Mouse (Mus musculus): ENCODE results near the gene Olfr1474. TPM values are rescaled to one million over a fixed set of nuclear protein-coding genes. Genes with fewer than 3 reads are reported as not detected.
"Not testable (repeated sequence)": the region's sequence is repeated elsewhere in the genome, so short reads cannot be mapped to it uniquely, and the experiment has no call there.

Olfr1474 gene
- not detected in 2 replicates for polyA plus RNA-seq (2014; fragmentation: Nextera tagmentation; extraction: Ambion mirVana)

DNA sequence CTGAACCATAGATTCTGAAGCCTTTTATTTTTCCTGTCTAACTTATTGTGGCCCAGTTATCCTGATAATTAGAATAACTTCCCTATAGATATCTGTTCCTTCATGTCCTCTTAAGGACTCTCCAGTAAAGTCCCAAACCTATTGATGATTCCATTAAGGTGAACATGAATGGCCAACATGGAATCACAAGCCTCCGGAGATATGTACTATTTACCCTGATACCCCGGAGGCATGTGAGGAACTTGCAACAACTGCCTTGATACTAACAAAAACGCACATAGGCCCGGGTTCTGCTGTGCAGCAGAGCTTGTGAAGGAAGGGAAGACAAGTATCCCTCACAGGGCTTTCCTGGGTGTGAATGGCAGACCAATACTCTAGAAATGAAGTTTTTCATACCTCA lies at the start of gene Olfr1474:
TSS of gene Olfr1474 (plus strand) at position 301 of the 400 bp plus-strand sequence.
- H3K36me3 ChIP-seq (ENCODE audit: control insufficient read depth, insufficient read depth, low read length); ATAC-seq (ENCODE audit: low FRiP score, low TSS enrichment): not testable (repeated sequence)
- 83% methylated on average over 4 of the region's 4 CpGs for WGBS

DNA sequence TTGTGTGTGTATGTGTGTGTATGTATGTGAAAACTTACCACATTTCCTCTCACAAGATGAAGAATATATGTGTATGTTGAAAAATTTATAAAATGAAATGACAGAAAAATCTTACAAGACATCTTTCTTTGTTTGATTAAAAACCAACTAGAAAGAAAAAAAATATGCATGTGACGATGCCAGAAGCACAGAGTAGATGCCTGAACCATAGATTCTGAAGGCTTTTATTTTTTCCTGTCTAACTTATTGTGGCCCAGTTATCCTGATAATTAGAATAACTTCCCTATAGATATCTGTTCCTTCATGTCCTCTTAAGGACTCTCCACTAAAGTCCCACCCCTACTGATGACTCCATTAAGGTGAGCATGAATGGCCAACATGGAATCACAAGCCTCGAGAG lies 26.3 kb upstream of the Olfr1474 start, which contains the start of gene Olfr1471:
TSS of gene Olfr1471 (plus strand) at position 301 of the 400 bp plus-strand sequence.
- H3K4me2 ChIP-seq (replicated peaks; ENCODE audit: low read depth, low read length); ATAC-seq (ENCODE audit: low FRiP score, low TSS enrichment); H3K36me3 ChIP-seq (ENCODE audit: control insufficient read depth, insufficient read depth, low read length); H3K27ac ChIP-seq (ENCODE audit: low read depth, low read length); H3K9ac ChIP-seq (ENCODE audit: low read depth, low read length); H3K4me3 ChIP-seq (ENCODE audit: low read length); H3K4me1 ChIP-seq (ENCODE audit: control insufficient read depth, insufficient read depth, low read length); H3K9me3 ChIP-seq (ENCODE audit: control insufficient read depth, low read length); H3K27me3 ChIP-seq (ENCODE audit: control insufficient read depth, insufficient read depth, low read length): not testable (repeated sequence)
- 69% methylated on average over 2 of the region's 2 CpGs for WGBS

More for the DNA sequence above, at the start of gene Olfr1474:
- H3K27me3 ChIP-seq (ENCODE audit: control insufficient read depth, insufficient read depth, low read length); H3K27ac ChIP-seq (ENCODE audit: low read depth, low read length); H3K9ac ChIP-seq (ENCODE audit: low read depth, low read length); H3K4me1 ChIP-seq (ENCODE audit: control insufficient read depth, insufficient read depth, low read length); H3K9me3 ChIP-seq (ENCODE audit: control insufficient read depth, low read length); H3K4me3 ChIP-seq (ENCODE audit: low read length); H3K4me2 ChIP-seq (replicated peaks; ENCODE audit: low read depth, low read length): not testable (repeated sequence)

DNA sequence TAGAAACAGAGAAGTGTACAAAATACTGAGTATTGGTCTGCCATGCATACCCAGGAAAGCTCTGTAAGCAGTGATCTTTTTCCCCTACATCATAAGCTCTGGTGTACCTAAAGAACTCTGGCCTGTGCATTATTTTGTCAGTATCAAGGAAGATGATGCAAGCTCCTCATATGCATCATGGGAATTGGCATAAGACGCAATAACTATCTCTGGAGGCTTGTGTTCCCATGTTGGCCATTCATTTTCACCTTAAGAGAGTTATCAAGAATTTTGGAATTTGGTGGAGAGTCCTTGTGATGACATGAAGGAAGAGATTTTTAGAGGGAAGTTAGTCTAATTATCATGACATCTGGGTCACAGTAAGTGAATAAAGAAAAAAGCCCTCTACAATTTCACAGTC lies 13.4 kb upstream of the Olfr1474 start, which contains the start of gene Olfr1472:
TSS of gene Olfr1472 (minus strand) at position 101 of the 400 bp plus-strand sequence.
- Histone ChIP-seq H3K4me2 (replicated peaks; ENCODE audit: low read depth, low read length) (no peak within 1 kb of the TSS), H3K27me3 (ENCODE audit: control insufficient read depth, insufficient read depth, low read length) (no peaks in the 10 kb centered on the region), H3K9me3 (ENCODE audit: control insufficient read depth, low read length) (no peaks in the 10 kb centered on the region), H3K27ac (ENCODE audit: low read depth, low read length) (no peak within 1 kb of the TSS), H3K36me3 (ENCODE audit: control insufficient read depth, insufficient read depth, low read length) (no peaks in the 10 kb centered on the region), H3K9ac (ENCODE audit: low read depth, low read length) (no peak within 1 kb of the TSS), H3K4me3 (ENCODE audit: low read length) (no peak within 1 kb of the TSS), H3K4me1 (ENCODE audit: control insufficient read depth, insufficient read depth, low read length) (no peaks in the 10 kb centered on the region)
- WGBS = 71% methylated on average over 1 of the region's 1 CpGs
- no peak for ATAC-seq (ENCODE audit: low FRiP score, low TSS enrichment)

DNA sequence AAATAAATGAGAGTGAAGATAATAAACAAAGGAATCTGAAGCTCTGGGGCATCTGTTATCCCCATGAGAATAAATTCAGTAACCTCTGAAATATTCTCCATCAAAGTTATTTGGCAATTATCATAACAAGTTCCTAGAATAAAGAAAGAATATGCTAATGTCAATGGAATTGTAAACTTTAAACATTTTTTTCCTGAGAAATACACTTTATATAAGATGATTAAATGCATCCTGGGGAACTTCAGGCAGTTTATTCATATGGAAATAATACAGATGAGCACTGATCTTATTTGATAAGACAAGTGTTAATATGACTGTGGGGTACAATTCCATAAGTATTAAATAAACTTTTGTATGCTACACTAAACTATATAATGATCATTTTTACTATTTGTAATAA lies 10.7 kb downstream of the Olfr1474 start, which contains the start of gene Olfr1475:
TSS of gene Olfr1475 (minus strand) at position 101 of the 400 bp plus-strand sequence.
- Histone ChIP-seq H3K4me3 (ENCODE audit: low read length) (no peak within 1 kb of the TSS), H3K36me3 (ENCODE audit: control insufficient read depth, insufficient read depth, low read length) (no peaks in the 10 kb centered on the region), H3K27ac (ENCODE audit: low read depth, low read length) (no peak within 1 kb of the TSS), H3K4me1 (ENCODE audit: control insufficient read depth, insufficient read depth, low read length) (no peaks in the 10 kb centered on the region), H3K9me3 (ENCODE audit: control insufficient read depth, low read length) (no peaks in the 10 kb centered on the region), H3K9ac (ENCODE audit: low read depth, low read length) (no peak within 1 kb of the TSS), H3K4me2 (replicated peaks; ENCODE audit: low read depth, low read length) (no peak within 1 kb of the TSS), H3K27me3 (ENCODE audit: control insufficient read depth, insufficient read depth, low read length) (no peaks in the 10 kb centered on the region)
- no peak for ATAC-seq (ENCODE audit: low FRiP score, low TSS enrichment)

DNA sequence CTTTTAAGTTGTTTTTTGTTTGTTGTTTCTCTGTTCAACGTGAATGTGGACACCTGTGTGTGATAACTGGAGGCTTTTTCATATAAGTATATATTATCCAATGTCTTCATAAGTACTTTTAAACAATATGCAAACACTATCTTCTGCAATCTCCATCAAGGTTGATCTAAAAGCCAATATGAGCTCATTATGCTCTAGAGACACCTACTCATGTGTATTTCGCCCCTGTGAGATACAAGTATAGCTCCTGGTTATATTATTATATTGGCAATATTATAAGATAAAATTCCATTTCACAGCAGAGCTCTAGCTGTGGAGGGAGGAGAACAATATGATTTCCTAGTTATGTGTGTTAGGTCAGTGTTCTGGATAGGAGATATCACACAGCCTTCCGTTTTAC lies 30.9 kb downstream of the Olfr1474 start, which contains the start of gene Olfr1477:
TSS of gene Olfr1477 (plus strand) at position 301 of the 400 bp plus-strand sequence.
- Histone ChIP-seq H3K4me1 (ENCODE audit: control insufficient read depth, insufficient read depth, low read length) (no peaks in the 10 kb centered on the region), H3K9ac (ENCODE audit: low read depth, low read length) (no peak within 1 kb of the TSS), H3K4me3 (ENCODE audit: low read length) (no peak within 1 kb of the TSS), H3K36me3 (ENCODE audit: control insufficient read depth, insufficient read depth, low read length) (no peaks in the 10 kb centered on the region), H3K27me3 (ENCODE audit: control insufficient read depth, insufficient read depth, low read length) (no peaks in the 10 kb centered on the region), H3K9me3 (ENCODE audit: control insufficient read depth, low read length) (peaks cover 7% of the 10 kb centered on the region; the same call in 1 of the 2 replicates), H3K27ac (ENCODE audit: low read depth, low read length) (no peak within 1 kb of the TSS), H3K4me2 (replicated peaks; ENCODE audit: low read depth, low read length) (no peak within 1 kb of the TSS)
- no peak for ATAC-seq (ENCODE audit: low FRiP score, low TSS enrichment)
- whole genome bisulfite sequencing = 76% methylated on average over 3 of the region's 3 CpGs

Other genes with a start within 250 kb of the Olfr1474 start
- gene Olfr1463, start 238.2 kb upstream of the Olfr1474 start, polyA plus RNA-seq (2014; fragmentation: Nextera tagmentation; extraction: Ambion mirVana) = not detected in 2 replicates
- gene Olfr1465, start 154.0 kb upstream of the Olfr1474 start, polyA plus RNA-seq (2014; fragmentation: Nextera tagmentation; extraction: Ambion mirVana) = not detected in 2 replicates
- not detected in 2 replicates for gene Olfr1466, start 130.7 kb upstream of the Olfr1474 start, polyA plus RNA-seq (2014; fragmentation: Nextera tagmentation; extraction: Ambion mirVana)
- gene Olfr1467, start 107.3 kb upstream of the Olfr1474 start, polyA plus RNA-seq (2014; fragmentation: Nextera tagmentation; extraction: Ambion mirVana) = not detected in 2 replicates
- not detected in 2 replicates for gene Olfr1469, start 61.7 kb upstream of the Olfr1474 start, polyA plus RNA-seq (2014; fragmentation: Nextera tagmentation; extraction: Ambion mirVana)
- not detected in 2 replicates for gene Olfr1471, start 26.2 kb upstream of the Olfr1474 start, polyA plus RNA-seq (2014; fragmentation: Nextera tagmentation; extraction: Ambion mirVana)
- gene Olfr1472, start 13.5 kb upstream of the Olfr1474 start, polyA plus RNA-seq (2014; fragmentation: Nextera tagmentation; extraction: Ambion mirVana) = not detected in 2 replicates
- gene Olfr1475, start 10.6 kb downstream of the Olfr1474 start, polyA plus RNA-seq (2014; fragmentation: Nextera tagmentation; extraction: Ambion mirVana) = not detected in 2 replicates
- gene Olfr1477, start 31.0 kb downstream of the Olfr1474 start, polyA plus RNA-seq (2014; fragmentation: Nextera tagmentation; extraction: Ambion mirVana) = not detected in 2 replicates
- gene Olfr1480, start 58.3 kb downstream of the Olfr1474 start, polyA plus RNA-seq (2014; fragmentation: Nextera tagmentation; extraction: Ambion mirVana) = not detected in 2 replicates
- not detected in 2 replicates for gene Olfr1484, start 113.9 kb downstream of the Olfr1474 start, polyA plus RNA-seq (2014; fragmentation: Nextera tagmentation; extraction: Ambion mirVana)
- not detected in 2 replicates for gene Olfr1487, start 147.8 kb downstream of the Olfr1474 start, polyA plus RNA-seq (2014; fragmentation: Nextera tagmentation; extraction: Ambion mirVana)
- gene Olfr1489, start 162.1 kb downstream of the Olfr1474 start, polyA plus RNA-seq (2014; fragmentation: Nextera tagmentation; extraction: Ambion mirVana) = not detected in 2 replicates
- not detected in 2 replicates for gene Olfr1490, start 181.5 kb downstream of the Olfr1474 start, polyA plus RNA-seq (2014; fragmentation: Nextera tagmentation; extraction: Ambion mirVana)
- not detected in 2 replicates for gene Olfr1491, start 227.7 kb downstream of the Olfr1474 start, polyA plus RNA-seq (2014; fragmentation: Nextera tagmentation; extraction: Ambion mirVana)

Measured in kidney, embryonic 14.5 days (tissue).